Mouse (Mus musculus): Measurements from ENCODE around the gene Dip2b.
"Not testable (repeated sequence)": the region's sequence is repeated elsewhere in the genome, so short reads cannot be mapped to it uniquely, and the experiment has no call there.

Dip2b gene

GRCm38 (mm10) chr15:100260351-100260750, 221.9 kb downstream of the Dip2b start:
- not testable (repeated sequence) for DNase-seq (ENCODE audit: low spot score)

- peak; percentile 51 for DNase-seq (ENCODE audit: low spot score)
Measured at GRCm38 (mm10) chr15:100263246-100263905, 224.9 kb downstream of the Dip2b start.

- DNase-seq (ENCODE audit: low spot score): no peak
Measured at GRCm38 (mm10) chr15:100265586-100266325, 227.3 kb downstream of the Dip2b start.

- DNase-seq (ENCODE audit: low spot score): no peak
Measured at GRCm38 (mm10) chr15:100268916-100269315, 230.5 kb downstream of the Dip2b start.

Measured in retina, embryonic 14.5 days (tissue).